Mouse (Mus musculus): ENCODE data around the gene Gins1. TPM values are rescaled to one million over a fixed set of nuclear protein-coding genes. Genes with fewer than 3 reads are reported as not detected.
"Not testable (repeated sequence)": the region's sequence is repeated elsewhere in the genome, so short reads cannot be mapped to it uniquely, and the experiment has no call there.

Gins1 gene
- polyA plus RNA-seq, 1 experiment: 7.5 TPM

DNA sequence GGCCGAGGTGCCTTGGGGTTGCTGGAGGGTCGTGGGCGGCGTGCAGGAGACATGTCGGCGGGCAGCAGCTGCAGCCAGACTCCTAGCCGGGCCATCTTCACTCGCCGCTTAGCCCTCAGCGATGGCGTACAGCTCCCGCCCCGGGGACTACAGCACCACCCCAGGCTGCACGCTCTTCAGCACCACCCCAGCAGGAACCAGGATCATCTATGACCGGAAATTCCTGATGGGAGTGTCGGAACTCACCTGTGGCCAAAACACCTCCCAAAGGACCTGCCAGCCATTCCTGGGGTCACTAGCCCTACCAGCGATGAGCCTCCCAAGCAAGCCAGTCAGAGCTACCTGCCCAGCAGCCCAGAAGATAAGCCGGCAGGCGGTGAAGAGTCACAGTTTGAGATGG lies 28.3 kb downstream of the Gins1 start:
- Histone ChIP-seq H3K27me3 (ENCODE audit: control insufficient read depth, insufficient read depth, insufficient read length) (no peaks in the 10 kb centered on the region), H3K79me2 (ENCODE audit: control insufficient read depth, insufficient read depth) (no peaks in the 10 kb centered on the region), H3K36me3 (ENCODE audit: control insufficient read depth, insufficient read depth) (no peaks in the 10 kb centered on the region), H3ac (ENCODE audit: control insufficient read depth, insufficient read length) (no peak overlapping the region), H3K4me2 (ENCODE audit: low read depth) (no peak overlapping the region), H3K4me3 (no peak overlapping the region)
- TF ChIP-seq MAX (IDR thresholded peaks at IDR 0.05; ENCODE audit: low read depth): no peak
- no peak for TF ChIP-seq USF1 (IDR thresholded peaks at IDR 0.05; ENCODE audit: low read depth)
- TF ChIP-seq E2F4 (IDR thresholded peaks at IDR 0.05; ENCODE audit: insufficient read depth): no peak
- no peak for TF ChIP-seq POLR2AphosphoS2 (IDR thresholded peaks at IDR 0.05; ENCODE audit: insufficient read length, low read depth)
- TF ChIP-seq REST (IDR thresholded peaks at IDR 0.05; ENCODE audit: insufficient read depth, insufficient read length): no peak

- no peak overlapping the region for H3K4me3 ChIP-seq
- no peaks in the 10 kb centered on the region for H3K36me3 ChIP-seq (ENCODE audit: control insufficient read depth, insufficient read depth)
- no peaks in the 10 kb centered on the region for H3K79me2 ChIP-seq (ENCODE audit: control insufficient read depth, insufficient read depth)
- H3ac ChIP-seq (ENCODE audit: control insufficient read depth, insufficient read length): no peak overlapping the region
- no peak overlapping the region for H3K4me2 ChIP-seq (ENCODE audit: low read depth)
- TF ChIP-seq E2F4 (IDR thresholded peaks at IDR 0.05; ENCODE audit: insufficient read depth) (no peak), USF1 (IDR thresholded peaks at IDR 0.05; ENCODE audit: low read depth) (no peak), POLR2AphosphoS2 (IDR thresholded peaks at IDR 0.05; ENCODE audit: insufficient read length, low read depth) (no peak), TCF12 (IDR thresholded peaks at IDR 0.05; ENCODE audit: insufficient read depth, poor library complexity, severe bottlenecking) (no peak), MYOD1 (IDR thresholded peaks at IDR 0.05; ENCODE audit: control insufficient read depth in 1 of 3, insufficient read length in 2 of 3, low read depth in 2 of 3) (no peak)
- no peaks in the 10 kb centered on the region for H3K27me3 ChIP-seq (ENCODE audit: control insufficient read depth, insufficient read depth, insufficient read length)
Measured at GRCm38 (mm10) chr2:150934659-150935058, 29.5 kb downstream of the Gins1 start.

GRCm38 (mm10) chr2:150944017-150944416 lies 38.8 kb downstream of the Gins1 start:
- Histone ChIP-seq H3K27me3 (ENCODE audit: control insufficient read depth, insufficient read depth, insufficient read length) (no peaks in the 10 kb centered on the region), H3ac (ENCODE audit: control insufficient read depth, insufficient read length) (no peak overlapping the region), H3K4me3 (no peak overlapping the region), H3K4me2 (ENCODE audit: low read depth) (no peak overlapping the region), H3K36me3 (ENCODE audit: control insufficient read depth, insufficient read depth) (no peaks in the 10 kb centered on the region), H3K79me2 (ENCODE audit: control insufficient read depth, insufficient read depth) (no peaks in the 10 kb centered on the region)
- TF ChIP-seq CEBPB (IDR thresholded peaks at IDR 0.05; ENCODE audit: insufficient read depth, poor library complexity, severe bottlenecking) (no peak), MYOG (IDR thresholded peaks at IDR 0.05; ENCODE audit: control insufficient read depth in 1 of 3, insufficient read depth in 1 of 3, insufficient read length in 2 of 3, low read depth in 2 of 3) (no peak), POLR2AphosphoS2 (IDR thresholded peaks at IDR 0.05; ENCODE audit: insufficient read length, low read depth) (no peak), TCF3 (IDR thresholded peaks at IDR 0.05; ENCODE audit: insufficient read length, low read depth) (no peak), POLR2A (IDR thresholded peaks at IDR 0.05; ENCODE audit: insufficient read length, low read depth) (no peak), SRF (IDR thresholded peaks at IDR 0.05; ENCODE audit: control insufficient read depth, insufficient read length, low read depth) (no peak), E2F4 (IDR thresholded peaks at IDR 0.05; ENCODE audit: insufficient read depth) (no peak), MAX (IDR thresholded peaks at IDR 0.05; ENCODE audit: low read depth) (no peak)

- not testable (repeated sequence) for H3K4me3 ChIP-seq; H3ac ChIP-seq (ENCODE audit: control insufficient read depth, insufficient read length); H3K36me3 ChIP-seq (ENCODE audit: control insufficient read depth, insufficient read depth); H3K4me2 ChIP-seq (ENCODE audit: low read depth); H3K79me2 ChIP-seq (ENCODE audit: control insufficient read depth, insufficient read depth); H3K27me3 ChIP-seq (ENCODE audit: control insufficient read depth, insufficient read depth, insufficient read length)
Measured at GRCm38 (mm10) chr2:150947341-150947740, 42.1 kb downstream of the Gins1 start.

DNA sequence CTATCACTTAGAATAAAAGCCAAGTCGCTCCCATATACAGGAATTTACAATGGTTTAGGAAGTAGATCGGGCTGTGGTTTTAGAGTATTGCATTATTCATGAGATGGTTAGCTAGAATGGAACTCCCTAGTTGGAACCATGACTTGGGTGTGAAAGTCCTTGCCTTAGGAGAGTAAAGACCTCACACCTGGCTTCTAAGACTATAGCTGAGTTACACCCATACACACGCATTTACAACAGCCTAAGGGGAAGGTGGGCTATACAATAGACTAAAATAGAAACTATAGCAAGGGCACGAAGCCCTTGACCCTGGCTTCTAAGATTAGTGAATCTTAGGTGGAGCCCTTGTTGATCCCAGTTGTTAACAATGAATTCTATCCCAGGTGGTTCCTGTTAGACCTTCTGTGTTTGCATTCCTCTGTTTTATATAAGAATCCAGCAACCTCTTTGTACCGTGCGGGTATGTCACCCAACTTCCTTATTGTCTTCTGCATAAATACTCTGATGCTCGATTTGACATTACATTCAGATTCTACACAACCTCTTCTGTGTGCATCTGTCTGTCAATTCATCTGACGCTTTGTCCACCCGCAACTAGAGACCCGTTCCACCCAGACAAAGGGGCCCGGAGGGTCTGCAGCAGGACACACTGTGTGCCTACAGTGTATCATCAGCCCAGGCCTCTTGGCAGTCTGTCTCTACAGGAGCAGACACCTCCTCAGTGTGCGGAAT lies 42.8 kb downstream of the Gins1 start:
- not testable (repeated sequence) for H3K36me3 ChIP-seq (ENCODE audit: control insufficient read depth, insufficient read depth); H3K79me2 ChIP-seq (ENCODE audit: control insufficient read depth, insufficient read depth); H3K4me3 ChIP-seq; H3K4me2 ChIP-seq (ENCODE audit: low read depth); H3ac ChIP-seq (ENCODE audit: control insufficient read depth, insufficient read length); H3K27me3 ChIP-seq (ENCODE audit: control insufficient read depth, insufficient read depth, insufficient read length)

DNA sequence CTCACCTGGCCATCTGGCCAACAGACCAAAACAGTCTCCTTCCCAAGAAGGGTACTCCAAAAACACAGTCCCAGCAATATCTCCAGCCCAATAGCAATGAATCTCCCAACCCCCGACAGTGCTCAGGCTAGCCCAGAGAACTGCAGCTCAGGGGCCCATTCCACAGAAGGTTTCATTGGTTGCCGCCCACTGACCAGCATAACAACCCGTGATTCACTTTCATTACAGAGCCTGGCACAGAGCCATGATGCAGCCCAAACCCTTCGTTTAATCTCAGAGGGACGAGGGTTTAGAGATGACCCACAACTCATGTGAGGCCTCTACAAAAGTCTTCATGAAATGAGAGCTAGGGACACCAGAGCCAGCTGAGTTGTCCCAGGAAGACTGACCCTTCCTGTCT lies 43.6 kb downstream of the Gins1 start:
- no peak overlapping the region for H3K4me2 ChIP-seq (ENCODE audit: low read depth)
- no peak overlapping the region for H3K4me3 ChIP-seq
- H3ac ChIP-seq (ENCODE audit: control insufficient read depth, insufficient read length): no peak overlapping the region
- TF ChIP-seq POLR2AphosphoS2 (IDR thresholded peaks at IDR 0.05; ENCODE audit: insufficient read length, low read depth) (no peak), USF1 (IDR thresholded peaks at IDR 0.05; ENCODE audit: low read depth) (no peak), REST (IDR thresholded peaks at IDR 0.05; ENCODE audit: insufficient read depth, insufficient read length) (no peak), TCF3 (IDR thresholded peaks at IDR 0.05; ENCODE audit: insufficient read length, low read depth) (no peak), MAX (IDR thresholded peaks at IDR 0.05; ENCODE audit: low read depth) (no peak), MYOD1 (IDR thresholded peaks at IDR 0.05; ENCODE audit: control insufficient read depth in 1 of 3, insufficient read length in 2 of 3, low read depth in 2 of 3) (no peak), POLR2A (IDR thresholded peaks at IDR 0.05; ENCODE audit: insufficient read length, low read depth) (no peak), E2F4 (IDR thresholded peaks at IDR 0.05; ENCODE audit: insufficient read depth) (no peak)
- H3K36me3 ChIP-seq (ENCODE audit: control insufficient read depth, insufficient read depth): no peaks in the 10 kb centered on the region
- no peaks in the 10 kb centered on the region for H3K27me3 ChIP-seq (ENCODE audit: control insufficient read depth, insufficient read depth, insufficient read length)
- H3K79me2 ChIP-seq (ENCODE audit: control insufficient read depth, insufficient read depth): no peaks in the 10 kb centered on the region

Data from myocyte (in vitro differentiated cells).